Mouse (Mus musculus) thymus, adult 18-20 months (tissue): ENCODE data around the gene Creg2.
"Not testable (repeated sequence)": the region's sequence is repeated elsewhere in the genome, so short reads cannot be mapped to it uniquely, and the experiment has no call there.

Experiments
- DNase-seq, 2 experiments: peaks; one replicate each; pipeline ENCODE4 v3.0.0; 2022; ENCODE audit warnings: mixed read lengths in 2 of 2

Gene Creg2

DNA sequence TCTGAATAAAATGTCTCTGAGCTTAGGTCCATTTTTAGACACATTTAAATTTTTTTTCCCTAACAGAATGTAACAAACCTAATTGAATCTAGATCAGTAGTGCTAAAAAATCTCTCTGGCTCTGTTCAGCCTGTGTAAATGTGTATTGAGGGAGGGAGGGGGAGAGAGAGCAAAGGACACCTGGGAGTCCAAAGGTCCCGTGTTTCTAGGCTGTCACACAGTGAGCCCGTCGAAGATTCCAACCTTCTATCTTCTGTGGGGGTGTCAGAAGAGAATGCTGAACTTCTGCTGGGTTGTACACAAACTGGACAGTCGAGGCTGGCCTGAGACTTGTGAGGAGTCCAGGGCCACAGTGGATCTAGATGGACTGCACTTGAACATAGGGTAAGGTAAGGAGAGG lies 59.2 kb downstream of the Creg2 start:
- DNase-seq: no peak

DNA sequence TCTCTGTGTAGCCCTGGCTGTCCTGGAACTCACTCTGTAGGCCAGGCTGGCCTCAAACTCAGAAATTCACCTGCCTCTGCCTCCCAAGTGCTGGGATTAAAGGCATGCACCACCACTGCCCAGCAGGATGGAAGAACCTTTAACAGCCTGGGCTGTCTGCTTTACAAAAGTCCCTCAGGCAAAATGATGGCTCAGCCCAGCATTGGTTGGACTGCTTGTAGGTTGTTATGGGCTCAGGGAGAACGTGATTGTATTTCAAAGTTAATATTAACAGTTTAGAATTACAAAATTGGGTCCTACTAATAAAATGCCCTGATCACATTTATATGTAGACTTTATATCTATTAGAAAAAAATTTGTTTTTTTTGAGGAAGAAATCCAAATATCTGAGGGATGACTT lies 59.7 kb downstream of the Creg2 start:
- not testable (repeated sequence) for DNase-seq

DNA sequence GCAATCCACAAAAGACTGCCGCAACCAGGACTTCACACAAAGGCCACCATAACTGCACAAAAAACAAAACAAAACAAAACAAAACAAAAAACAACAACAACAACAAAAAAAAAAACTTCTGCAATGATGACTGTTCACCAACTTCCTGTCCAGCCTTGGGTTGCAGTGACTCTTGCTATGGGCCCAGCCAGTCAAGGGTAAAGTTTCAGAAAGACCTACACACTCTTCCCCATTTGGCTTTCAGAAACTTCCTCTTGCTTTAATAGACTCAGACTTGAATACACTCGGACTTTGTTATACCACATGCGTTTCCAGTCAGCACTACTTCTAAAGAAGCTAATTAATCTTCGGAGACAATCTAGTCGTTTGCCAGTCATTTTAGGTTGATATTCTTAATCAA lies 61.1 kb downstream of the Creg2 start:
- DNase-seq: no peak

DNA sequence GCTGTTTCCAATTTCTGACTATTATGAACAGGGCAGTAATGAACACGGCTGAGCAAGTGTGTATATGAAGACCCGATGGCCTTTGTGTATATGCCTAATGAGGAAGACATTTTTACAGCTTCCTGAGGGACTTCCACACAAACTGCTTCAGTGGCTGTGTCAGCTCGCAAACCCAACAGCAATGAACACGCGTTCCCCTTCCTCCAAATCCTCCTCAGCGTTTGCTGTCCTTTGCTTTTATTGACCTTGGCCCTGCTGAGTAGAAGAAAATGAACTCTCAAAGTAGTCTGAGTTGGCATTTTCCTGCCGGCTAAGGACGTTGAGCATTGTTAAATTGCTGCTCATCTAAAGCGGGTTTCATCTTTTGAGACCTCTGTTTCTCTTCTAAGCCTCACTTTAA lies 65.9 kb downstream of the Creg2 start:
- DNase-seq: no peak

DNA sequence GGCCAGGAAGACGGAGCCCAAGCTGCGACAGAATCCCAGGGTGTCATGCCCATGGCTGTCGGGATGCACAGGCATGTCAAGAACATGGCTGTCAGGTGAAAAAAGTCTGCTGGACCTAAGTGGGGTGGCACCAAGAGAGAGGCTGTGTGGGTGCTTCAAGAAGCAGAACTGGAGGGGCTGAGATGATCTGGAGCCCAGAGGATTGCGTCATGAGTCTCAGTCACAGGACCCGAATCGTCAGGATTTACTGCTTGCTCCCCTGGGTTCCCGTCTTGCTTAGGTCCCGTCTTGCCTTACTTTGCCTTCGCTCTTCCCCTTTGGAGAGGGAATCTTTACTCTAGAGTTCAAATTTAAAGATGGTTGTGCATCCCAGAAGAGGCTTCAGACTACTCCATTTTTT lies 68.1 kb downstream of the Creg2 start:
- no peak for DNase-seq

DNA sequence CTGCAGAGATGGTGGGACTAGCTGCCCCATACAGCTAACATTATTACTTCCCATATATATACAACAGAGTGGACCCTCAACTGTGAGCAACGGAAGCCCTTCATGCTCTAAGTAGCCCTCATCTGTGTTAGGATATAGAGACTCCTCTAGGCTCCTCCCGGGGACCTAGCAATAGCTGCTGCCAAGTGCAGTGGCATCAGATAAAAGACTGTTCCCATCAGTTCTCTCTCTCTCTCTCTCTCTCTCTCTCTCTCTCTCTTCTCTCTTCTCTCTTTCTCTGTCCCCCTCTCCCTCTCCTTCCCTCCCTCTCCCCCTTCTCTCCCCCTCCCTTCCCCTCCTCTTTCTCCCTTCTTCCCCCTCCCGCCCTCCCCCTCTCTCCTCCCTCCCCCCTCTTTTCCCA lies 70.1 kb downstream of the Creg2 start:
- no peak for DNase-seq

DNA sequence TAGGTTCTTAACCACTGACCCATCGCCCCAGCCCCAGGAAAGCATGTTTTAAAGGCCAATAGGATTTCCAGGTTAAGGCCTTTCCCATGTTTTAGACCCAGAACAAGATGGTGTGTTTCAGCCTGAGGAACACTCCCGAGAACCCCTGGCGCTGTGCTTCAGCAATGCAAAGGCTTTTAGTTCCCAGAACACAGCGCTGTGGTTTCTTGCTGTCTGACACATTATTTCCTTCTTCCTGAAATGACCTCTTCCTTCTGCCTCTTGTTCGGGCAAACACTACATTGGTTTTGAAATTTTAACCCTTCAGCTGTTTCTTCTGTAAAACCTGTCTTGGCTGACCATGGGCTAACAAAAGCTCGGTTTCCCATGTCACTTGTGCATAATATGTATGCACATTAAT lies 72.1 kb downstream of the Creg2 start:
- no peak for DNase-seq

DNA sequence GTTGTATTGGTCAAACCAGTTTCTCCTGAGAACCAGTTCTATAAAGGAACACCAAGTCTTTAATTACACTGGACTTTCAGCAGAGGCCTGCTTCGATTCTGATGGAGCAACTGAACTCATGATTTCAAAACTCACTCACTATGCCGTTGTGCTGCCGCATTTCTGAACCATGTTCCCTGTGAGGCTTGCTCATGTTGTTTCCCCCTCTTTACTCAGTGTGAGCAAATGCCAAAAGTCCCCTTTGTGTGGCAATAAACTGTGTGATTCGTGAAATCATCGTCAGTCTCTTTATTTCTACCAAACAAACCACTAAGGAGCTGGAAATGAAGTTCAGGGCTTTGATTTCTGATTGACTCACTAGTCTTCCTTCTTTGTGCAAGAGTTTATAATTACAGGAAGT lies 72.8 kb downstream of the Creg2 start:
- DNase-seq: no peak

DNA sequence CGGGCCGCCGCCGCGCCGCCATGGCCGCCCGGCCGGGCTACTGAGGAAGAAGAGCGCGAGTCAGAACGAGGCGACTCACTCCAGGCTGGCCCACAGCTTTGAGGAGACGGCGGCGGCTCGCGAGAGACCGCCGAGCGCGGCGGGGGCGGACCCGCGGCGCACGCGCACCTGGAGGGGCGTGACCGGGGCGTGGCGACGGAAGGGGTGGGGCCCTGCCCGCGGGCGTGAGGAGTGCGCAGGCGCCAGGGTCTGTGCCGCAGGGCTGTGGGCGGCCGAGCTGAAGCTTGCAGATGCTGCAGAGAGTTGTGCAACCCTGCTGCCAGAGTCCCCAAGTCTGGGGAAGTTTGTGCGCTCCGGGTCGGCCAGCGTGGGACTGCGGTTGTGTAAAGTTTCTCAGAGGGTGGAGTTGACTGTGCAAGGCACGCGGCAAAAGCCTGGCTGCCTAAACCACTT lies 74.0 kb downstream of the Creg2 start, which contains the start of gene Rnf149:
Rnf149 (minus strand) TSS at position 153 of the 453 bp plus-strand sequence.
- peak; percentile 93 to 95 for DNase-seq

DNA sequence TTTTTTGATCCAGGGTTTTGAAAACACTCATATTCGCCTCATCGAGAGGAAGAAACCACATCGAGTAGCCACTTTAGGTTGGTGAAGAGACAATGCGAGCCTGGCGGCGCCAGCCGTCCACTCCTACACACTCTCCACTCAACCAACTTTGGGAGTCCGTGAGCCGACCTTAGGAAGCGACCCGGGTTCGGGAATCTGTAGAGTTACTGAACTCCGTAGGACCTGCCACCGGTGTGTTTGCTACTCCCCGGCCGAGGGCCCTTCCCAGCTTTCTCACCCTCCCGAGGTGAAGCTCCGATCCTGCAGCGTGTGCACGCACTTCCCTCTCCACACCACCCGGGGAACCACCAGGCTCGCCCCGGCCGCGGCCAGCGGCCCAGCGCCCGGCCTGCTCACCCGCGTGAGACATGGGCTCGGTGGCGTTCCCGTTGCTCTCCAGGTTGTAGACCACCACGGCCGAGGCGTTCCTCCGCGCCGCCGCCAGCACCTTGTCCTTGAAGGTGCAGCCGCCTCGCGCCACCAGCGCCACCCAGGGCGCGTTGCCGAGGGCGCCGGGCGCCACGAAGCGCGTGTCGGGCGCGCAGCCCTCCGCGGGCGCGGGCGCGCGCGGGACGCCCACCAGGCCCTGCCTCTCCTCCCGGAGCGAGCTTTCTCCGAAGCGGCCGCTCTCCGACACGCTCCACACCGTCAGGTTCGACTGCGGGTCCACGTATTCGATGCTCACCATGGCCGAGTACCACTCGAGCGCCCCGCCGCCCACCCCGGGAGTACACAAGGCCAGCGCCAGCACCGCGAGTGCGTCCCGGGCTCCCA lies 74.6 kb downstream of the Creg2 start:
- peak; percentile 53 to 66 for DNase-seq

DNA sequence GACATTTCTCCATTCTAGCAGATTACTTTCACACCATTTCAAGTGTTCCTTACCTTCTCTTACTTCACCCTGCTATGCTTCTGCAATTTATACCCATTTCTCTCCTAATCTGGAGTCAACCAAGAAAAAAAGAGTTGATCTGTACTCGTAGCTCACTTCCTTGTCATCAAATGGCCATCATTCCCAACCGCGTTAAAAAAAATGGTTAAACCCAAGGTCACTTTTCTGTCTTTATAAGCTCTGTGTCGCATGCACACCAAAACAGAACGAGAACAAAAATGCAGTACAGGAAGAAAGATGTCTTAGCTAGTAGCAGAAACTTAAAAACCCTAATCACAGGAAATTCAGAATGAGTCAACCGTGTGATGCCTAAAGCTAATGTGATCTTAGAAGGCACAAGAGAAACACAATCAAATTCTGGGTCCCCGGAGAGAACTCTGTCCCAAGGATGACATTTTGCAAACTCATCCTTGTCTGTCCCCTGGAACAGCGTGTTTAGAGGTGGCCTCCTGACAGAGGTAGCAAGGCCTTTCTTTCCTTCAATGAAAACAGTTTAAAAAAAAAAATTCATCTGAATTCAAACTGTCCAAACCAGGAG lies 75.4 kb downstream of the Creg2 start:
- DNase-seq: no peak

DNA sequence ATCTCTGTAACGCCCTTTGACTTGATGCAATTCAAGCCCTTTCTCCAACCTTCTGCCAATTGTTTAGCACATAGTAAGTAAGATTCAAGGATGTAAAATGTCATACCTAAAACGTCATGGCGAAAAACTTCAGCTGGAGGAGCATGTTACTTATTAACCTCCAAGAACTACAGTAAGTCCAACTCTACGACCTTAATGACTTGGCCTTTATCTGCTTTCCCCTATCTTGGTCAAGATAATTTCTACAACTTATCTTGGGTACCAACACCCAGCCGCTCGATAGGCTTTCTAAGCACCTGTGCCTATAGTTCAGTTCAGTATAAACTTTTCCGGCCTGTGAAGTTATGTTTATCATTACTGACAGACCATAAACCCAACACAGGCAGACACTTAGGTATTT lies 77.4 kb downstream of the Creg2 start:
- no peak for DNase-seq

DNA sequence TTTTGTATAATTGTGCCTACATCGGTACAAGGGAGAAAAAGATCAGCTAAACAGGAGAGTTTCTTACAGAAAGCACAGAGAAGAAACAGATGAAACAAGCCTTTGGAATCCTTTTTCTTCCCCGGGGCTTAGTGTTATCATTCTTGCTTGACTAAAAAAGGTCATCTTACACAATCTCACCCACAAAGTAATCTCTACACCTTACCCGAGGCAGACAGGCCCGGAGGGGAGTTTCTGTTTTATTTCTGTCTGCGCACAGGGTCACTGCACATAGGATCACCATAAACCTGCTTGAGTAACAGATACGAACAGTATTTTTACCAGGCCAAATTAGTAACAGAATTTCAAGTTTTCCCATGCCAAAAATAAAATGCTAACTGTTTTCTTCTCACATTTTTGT lies 79.6 kb downstream of the Creg2 start:
- DNase-seq: no peak
